Mouse (Mus musculus) urinary bladder, postnatal 14 days (tissue): Measurements from ENCODE around the gene Tspoap1.

Experiments
- DNase-seq: peaks from one replicate; pipeline ENCODE4 v3.0.0; 2021; ENCODE audit warnings: low spot score

Gene Tspoap1

DNA sequence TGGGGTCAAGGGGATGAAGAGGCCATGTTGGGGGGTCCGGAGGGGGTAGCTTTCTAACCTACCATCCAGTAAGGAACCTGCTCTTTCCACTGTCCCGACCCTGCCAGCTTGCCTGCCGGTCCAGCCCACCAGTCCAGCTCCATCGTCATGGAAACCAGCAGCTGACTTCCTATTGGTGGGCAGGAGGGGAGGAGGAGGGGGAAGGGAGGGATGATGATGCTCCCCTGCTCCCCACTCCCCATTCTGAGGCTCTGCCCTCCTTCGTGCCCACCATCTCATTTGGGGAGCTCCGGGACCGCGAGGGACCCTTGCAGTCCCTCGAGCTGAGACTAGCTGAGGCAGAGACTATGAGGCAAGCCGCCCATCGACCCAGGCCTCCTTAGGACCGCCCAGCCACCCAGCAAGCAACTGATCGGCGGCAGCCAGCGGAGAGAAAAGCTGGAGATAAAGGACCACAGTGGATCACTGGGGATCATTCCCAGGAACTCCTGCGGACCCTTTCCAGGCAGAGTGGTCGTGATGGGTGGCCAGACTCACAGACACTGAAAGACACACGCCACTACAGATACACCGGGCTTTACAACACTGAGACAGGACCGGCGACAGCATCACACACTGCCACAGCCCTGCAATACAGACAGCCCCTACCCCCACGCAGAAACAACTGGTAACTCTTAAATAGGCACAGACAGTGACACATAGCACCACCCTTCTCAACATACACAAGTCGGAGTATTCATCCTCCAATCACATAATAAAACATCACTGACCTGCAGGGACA lies at the start of gene Tspoap1:
Gene Tspoap1 (plus strand): TSS at position 241 of the 781 bp plus-strand sequence.
- DNase-seq, result no peak

DNA sequence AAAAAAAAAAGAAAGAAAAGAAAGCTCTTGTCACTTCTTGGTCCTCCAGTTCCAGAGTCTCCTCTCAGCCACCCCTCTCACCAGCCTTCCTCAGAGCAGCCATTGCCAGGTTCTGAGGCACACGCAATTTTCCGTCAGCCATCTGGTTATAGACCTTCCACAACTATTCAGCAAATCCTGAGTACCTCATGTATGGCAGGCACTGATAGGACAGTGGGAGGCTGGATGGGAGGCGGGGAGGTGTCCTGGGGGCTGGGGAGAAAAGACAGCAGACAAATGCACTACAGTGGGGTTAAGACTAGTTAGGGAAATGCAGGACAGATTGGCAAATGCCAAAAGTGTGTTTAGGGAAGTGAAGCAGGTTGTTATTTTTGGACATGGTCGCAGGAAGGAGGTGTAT lies 48.2 kb upstream of the Tspoap1 start:
- DNase-seq, result no peak

DNA sequence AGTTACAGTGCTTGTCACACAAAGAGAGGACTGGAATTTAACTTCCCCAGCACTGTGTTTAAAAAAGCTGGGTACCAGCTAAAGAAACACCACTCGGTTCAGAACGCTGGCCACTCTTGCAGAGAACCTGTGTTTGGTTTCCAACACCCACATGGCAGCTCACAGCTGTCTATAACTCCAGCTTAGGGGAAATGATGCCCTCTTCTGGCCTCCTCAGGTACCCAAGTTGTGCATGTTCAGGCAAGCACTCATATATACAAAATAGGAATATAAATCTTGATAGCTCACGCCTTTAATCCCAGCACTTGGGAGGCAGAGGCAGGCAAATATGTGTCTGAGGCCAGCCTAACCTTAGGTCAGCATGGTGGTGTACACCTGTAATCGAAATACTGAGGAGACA lies 44.3 kb upstream of the Tspoap1 start:
- no peak for DNase-seq

DNA sequence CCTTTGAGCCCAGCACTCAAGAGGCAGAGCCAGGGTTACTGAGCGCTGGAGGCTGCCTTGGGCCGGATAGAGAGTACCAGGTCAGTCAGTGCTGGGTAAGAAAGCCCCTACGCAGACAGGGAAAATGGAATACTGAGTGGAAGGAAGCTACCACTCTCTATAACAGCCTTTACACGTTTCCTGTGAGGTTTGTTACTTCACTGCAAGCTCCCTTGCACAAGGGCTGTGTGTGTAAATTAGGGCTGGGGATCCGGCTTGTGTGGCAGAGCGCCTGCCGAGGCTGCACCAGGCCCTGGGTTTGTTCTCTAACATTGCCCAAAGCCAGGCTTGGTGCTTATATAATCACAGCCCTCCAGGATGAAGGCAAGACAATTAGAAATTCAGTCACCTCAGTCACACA lies 40.8 kb upstream of the Tspoap1 start:
- no peak for DNase-seq

DNA sequence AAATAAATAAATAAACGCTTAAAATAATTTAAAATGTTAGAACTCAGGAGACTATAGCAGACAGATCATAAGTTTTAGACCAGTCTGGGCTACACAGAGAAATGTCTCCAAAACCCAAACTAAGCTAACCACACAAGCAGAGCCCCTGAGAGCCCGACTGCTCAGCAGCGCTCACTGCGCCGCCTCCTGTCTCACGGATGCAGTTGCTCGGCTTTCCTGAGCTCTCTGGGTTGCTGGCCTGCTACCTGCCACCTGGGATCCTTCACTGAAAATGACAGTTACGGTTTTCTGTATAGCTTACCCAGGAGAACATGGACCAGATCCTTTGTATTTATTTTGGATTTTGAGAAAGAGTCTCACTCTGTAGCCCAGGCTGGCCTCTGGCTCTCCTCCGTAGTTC lies 40.0 kb upstream of the Tspoap1 start:
- DNase-seq, result no peak

DNA sequence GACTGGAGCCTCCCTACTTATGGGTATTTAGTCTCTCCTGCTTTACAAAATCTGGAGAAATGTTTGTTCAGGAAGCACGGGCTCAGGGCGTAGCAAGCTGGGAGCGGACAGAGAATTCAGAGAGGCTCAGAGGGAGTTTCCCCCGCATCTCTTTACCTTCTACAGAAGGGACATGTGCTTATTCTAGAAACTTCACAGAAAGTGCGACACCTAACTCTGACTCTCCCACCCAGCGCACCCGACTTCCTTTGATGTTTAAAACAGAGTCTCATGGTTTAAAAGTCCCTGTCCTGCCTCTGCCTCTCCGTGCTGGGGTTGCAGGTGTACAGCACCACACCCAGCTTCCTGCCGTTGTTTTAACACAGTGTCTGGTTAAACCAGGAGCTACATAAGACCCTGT lies 39.5 kb upstream of the Tspoap1 start:
- DNase-seq, result no peak

DNA sequence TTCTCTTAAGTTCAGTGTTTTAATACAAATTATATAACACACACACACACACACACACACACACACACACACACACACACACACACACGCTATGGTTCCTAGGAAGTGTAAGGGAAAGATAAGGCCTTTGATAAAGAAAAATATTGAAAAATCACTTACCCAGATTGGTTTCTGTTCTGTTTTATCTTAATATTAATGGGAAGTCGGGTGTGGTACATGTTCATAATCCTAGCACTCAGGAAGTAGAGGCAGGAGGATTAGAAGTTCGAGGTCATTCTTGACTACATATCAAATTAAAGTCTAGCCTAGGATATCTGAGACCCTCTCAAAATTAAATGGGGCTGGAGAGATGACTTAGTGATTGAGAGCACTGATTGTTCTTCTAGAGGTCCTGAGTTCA lies 38.2 kb upstream of the Tspoap1 start:
- no peak for DNase-seq

DNA sequence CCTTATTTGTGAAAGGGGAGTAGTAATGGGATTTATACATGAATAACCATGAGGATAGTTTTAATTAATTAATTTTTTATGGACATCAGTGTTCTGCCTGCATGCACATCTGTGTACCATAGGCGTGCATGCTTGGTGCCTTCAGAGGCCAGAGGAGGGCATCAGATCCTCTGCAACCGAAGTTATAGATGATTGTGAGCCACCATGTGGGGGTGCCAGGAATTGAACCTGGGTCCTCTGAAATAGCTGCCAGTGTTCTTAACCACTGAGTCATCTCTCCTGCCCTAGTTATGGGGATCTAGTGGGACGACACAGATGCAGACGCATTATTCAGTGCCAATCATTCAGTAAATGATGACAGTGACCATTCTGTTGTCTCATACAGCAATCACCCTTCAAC lies 37.5 kb upstream of the Tspoap1 start:
- DNase-seq, result no peak

DNA sequence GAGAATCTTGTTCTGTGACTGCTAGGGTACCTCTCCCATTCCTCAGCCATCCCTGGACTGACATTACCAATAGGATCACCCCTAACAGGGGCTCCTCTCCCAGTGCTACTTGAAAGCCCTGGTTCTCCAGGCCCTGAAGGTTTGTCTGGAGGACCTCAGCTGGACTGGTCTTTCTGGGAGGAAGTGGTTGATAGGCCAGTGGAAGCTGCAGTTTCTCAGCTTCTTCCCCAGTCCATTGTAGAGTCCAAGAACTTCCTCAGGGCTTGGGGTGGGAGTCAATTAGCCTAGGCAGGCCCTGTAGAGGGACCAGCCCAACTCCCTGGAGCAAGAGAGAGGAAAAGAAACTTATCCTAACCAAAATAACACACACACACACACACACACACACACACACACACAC lies 34.8 kb upstream of the Tspoap1 start:
- no peak for DNase-seq

DNA sequence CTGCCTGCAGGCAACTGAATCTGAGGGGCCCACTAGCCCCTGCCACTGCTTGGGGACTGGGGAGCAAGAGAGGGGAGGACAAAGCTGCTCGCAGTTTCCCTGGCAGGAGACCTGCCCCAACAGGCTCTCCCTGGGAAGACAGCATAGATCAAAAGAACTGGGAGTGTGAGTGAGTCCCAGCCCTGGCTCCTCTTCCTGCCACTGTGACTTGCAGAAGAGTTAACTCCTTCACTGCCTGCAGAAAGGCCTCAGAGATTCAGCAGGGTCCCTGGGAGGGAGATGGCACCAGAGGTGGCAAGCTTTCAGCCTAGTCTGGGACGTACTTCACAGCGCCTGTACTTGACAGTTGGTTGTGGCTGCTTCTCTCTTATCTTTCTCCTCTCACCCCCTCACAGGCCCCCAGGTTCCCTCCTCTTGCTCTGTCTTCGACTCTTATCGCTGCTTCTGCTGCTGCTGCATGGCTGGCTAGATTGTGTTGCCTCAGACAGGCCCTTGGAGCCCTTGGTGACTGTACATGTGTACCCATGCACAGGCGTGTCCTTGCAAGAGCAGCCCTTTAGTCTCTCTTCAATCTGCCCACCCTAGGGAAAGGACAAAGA lies 34.3 kb upstream of the Tspoap1 start:
- peak; percentile 53 for DNase-seq

DNA sequence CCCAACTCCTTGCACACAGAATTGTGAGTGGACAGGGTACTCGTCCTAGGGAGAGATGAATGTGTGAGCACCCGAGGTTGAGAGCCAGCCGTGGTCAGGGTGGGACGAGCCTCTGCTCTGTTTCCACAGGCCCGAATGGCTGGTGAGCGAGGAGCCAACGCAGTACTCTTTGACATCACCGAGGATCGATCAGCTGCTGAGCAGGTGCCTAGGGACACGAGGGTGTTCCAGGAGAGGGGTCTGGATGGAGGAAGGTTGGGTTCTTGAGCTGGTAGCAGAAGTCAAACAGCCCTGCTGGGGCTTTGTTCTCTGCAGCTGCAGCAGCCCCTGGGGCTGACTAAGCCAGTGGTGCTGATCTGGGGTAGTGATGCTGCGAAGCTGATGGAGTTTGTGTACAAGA lies 33.3 kb upstream of the Tspoap1 start:
- DNase-seq, result no peak

DNA sequence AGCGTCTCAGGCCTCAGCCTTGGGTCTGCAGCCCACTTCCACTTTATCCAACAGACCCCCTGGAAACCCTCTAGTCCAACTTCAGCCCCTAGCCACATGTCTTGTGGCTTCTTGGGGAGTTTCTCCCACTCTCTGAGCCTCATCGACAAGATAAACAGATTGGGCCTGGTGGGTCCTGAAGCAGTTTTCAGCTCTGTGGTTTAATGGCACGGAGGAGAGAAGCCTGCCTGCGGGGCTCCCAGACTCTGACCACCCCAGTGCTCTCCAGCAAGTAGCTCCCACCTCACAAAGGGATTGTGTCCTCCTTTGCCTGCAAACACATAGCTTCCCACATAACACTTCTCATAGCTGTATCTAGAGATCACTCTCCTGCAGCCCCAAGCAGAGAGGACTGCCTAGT lies 32.9 kb upstream of the Tspoap1 start:
- DNase-seq, result no peak

DNA sequence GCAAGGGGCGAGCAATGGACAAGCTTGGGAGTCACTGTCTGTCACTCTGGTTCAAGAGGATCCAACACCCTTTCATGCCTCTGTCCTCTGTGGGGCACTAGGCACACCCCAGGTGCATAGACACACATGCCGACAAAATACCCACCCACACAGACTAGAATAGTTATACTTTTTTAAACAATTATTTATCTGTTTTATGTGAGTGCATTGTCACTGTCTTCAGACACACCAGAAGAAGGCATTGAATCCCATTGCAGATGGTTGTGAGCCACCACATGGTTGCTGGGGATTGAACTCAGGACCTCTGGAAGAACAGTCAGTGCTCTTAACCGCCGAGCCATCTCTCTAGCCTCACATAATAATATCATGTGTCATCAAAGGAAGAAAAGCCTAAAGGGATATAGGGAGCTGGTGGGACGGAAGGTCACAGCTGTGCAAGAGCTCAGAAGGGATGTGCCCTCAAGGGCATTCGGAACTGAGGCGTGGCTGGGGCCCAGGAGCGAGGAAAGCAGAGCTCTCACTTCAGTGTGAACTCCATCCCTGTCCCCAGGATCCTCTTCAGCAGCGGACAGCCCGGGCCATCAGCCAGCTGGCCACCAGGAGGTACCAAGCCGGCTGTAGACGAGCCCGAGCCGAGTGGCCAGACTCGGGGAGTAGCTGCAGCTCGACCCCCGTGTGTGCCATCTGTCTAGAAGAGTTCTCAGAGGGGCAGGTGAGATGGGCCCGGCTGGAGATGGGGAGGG lies 31.3 kb upstream of the Tspoap1 start:
- no peak for DNase-seq

DNA sequence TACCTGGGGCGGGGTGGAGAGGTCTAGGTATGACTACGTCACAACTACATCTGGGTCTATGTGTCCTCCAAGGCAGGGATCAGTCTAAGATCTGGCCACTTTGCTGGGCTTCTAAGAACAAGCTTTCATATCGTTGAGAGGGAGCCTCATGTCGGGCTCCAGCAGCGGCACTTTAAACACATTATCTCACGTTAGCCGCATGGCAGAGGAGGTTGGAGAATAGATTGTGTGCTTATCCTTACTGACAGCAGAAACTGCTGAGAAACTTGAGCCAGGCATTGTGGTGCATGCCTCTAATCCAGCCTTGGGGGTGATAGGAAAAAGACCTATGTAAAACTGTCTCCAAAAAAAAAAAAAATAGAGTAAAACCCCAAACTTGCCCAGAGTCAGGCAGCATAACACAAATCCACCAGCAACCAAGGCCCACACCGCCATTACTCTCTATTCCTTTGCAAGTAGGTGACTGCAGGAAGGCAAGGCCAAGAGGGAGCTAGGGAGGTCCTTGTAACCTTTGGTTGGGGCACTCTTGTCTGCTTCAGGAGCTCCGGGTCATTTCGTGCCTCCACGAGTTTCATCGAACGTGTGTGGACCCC lies 30.7 kb upstream of the Tspoap1 start:
- DNase-seq, result no peak

DNA sequence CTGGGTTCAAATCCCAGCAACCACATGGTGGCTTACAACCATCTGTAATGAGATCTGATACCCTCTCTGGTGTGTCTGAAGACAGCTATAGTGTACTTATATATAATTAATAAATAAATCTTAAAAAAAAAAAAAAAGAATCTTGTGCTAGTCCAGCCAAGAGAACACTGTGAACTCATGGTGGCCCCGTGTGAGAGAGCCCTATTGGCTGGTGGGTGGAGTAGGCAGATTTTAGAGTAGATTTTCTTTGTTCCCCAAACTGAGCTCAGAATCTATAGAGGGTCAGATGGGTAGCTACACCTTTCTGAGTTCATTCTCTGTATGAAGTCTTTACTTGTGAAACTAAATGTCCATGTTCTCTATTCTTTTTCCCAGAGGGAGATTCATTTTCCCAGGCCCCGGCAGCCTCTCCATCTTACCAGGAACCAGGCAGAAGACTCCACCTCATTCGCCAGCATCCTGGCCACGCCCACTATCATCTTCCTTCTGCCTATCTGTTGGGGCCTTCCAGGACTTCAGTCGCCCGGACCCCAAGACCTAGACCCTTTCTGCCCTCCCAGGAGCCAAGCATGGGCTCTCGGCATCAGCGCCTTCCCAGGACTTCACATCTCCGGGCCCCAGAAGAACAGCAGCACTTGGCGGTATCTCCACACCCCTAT lies 29.6 kb upstream of the Tspoap1 start:
- DNase-seq, result no peak

DNA sequence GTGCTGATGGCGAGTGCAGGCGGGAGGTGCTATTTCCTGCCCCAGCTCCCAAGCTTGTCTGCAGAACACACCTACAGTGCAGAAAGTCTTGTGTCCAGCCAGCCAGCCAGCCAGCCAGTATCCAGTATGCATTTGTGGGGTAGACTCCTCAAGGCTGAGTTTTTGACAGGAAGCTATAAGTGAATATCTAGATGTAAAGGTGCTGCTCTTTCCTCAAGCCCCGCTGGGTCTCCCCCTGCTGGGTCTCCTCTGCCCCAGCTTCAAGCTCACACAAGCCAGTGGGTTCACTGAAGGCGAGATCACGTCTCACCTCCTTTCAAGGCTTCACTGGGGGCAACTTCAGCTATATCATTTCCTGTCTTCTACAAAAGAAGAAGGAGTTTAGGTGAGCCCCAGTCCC lies 26.0 kb upstream of the Tspoap1 start:
- DNase-seq, result no peak

DNA sequence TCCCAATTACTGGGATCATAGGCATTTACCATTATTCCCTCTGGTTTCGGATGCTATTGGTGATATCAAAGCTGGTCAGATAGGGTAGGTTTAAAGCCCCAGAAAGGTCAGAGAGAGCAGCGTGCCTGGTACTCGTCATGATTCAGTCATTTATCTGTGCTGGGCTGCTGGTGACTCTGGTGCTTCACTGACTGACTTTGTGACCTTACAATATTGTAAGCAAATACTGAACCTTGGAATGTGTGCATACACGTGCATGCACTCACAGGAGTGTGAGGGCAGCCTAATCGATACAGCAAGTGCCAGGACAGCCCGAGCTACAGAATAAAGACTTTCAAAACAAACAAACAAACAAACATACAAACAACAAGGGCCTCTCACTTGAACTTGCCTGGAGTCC lies 24.6 kb upstream of the Tspoap1 start:
- no peak for DNase-seq

DNA sequence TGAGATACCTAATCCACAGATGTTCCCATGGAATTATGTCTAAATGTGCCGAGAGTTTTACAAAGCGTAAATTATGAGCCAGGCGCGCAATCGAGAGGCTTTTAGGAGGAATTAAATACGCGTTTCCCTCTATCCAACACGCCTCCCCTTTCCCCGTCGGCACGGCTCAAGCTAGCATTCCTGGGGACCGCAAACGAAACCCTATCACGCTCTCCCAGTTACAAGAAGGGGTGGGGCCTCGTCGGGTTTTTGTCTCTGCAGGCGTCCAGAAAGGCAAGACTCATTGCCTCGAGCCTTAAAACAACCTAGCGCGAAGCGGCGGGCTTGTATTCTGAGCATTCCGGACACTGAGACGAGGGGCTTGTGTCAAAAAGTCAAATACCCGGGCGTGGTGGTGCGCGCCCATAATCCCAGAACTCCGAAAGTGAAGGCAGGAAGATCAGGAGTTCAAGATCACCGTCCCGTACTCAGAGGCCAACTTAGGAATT lies 23.6 kb upstream of the Tspoap1 start:
- peak; percentile 70 for DNase-seq

DNA sequence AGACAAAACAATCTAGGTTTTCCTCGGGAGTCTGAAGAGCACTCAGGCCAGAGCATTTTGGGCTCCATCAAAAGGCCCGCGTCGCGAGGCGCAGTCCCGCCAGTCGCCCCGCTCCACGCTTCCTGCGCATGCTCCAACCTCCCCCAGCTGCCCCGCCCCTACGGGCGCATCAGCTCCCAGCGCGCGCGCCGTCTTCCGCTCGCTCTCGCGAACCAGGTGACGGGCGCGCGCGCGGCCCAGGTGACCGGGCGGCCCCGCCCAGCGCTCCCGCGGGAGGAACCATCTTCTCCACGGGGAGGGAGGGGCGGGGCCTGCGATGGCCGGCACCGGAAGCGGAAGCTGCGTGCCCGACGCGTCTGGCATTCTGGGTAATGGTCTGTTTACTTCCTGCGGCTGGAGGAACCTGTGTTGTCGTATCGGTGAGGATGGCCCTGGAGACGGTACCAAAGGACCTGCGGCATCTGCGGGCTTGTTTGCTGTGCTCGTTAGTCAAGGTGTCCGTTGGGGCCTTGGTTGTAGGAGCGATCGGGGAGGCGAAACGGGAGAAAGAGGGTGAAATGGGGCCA lies 23.1 kb upstream of the Tspoap1 start, which contains the start of gene Supt4a:
Gene Supt4a (plus strand): TSS at position 378 of the 566 bp plus-strand sequence.
- DNase-seq, result peak; percentile 97

DNA sequence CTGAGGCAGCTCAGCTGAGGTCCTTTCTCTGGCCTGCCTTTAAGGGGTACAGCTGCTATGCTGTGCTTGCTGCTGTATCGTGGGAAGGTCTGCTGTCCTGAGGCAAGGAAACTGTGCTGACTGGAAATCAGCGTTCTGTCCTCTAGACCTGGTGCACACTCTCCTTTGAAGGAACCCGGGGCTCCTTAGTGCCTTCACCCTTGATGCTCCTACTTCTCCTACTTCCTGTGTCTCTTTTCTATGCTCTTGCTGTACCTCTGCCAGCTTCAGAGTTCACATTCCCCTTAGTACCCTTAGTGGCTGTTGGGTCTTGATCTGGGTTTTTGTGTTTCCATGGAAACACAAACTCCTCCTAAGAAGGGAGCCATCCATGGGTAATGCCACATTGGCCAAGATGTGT lies 16.6 kb upstream of the Tspoap1 start:
- no peak for DNase-seq

DNA sequence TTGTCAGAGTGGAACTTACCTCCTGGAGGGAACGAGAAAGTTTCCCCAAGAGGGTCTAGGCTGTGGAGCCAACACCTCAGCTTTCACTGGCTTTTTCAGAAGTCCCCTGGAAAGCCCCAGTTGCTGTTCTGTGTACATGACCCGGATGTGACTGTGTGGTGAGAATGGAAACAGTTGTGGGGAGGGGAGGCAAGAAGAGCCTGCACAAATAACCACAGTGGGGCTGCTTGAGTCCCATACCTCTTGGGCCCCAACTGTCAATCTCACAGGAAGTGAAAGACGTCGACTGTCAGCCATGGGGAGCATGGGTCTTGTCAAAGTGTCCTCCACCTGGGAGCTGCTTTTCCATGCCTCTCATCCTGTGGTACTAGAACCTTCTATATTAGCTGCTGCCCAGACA lies 15.4 kb upstream of the Tspoap1 start:
- no peak for DNase-seq
